Mouse (Mus musculus): Measurements from ENCODE around the gene Egflam. TPM values are rescaled to one million over a fixed set of nuclear protein-coding genes. Genes with fewer than 3 reads are reported as not detected.
A peak's percentile ranks its signal among the peaks of the same experiment; 100 is the strongest.

The Egflam gene
- total RNA-seq, 4 experiments from 2014 or later = 5.1 to 11.8 (median 7.6) TPM

DNA sequence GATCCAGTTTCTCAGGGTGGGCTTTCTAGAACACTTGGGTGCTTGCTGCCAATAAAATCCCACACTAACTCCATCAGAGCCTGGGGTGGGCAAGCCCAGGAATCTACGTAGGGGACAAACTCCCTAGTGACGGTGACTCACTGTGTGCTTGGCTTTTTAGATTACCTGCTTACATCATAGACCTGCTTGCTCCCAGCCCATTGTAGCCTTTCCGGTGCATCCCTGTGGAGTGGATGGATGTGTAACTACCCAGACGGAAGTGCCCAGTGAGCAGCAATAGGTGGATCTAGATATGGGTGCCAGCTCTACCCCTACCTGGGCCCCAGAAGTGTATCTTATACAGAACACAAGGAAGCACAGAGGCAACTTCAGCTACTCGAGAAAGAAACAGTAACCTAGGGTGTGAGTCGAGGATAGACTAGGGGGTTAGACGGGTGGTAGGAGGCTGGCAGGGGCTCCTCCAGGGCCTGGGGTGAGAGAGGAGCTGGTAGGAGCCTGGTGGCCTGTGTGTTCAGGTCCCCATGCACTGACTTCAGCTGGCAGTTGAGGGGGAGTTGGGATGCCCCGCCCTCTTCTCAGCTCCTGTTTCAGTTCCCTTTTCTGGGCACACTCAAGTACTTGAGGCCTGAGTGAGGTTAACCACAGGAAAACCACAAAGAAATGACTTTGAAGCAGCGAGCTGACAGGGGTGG lies 181.5 kb downstream of the Egflam start:
- no peak for DNase-seq

DNA sequence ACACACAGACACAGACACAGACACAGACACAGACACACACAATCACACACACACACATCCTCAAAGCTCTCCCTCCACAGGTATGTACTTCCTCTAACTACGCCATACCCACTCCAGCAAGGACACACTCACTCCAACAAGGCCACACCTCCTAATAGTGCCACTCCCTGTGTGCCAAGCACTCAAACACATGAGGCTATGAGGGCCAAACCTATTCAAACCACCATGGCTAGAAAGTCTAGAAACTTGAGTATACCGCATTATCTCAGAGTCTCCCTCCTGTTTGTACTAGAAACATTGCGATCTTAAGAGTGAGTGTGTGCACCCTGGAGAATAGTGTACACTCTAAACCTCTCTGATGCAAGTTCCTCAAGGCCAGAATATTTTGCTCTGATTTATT lies 182.3 kb downstream of the Egflam start:
- DNase-seq = no peak

DNA sequence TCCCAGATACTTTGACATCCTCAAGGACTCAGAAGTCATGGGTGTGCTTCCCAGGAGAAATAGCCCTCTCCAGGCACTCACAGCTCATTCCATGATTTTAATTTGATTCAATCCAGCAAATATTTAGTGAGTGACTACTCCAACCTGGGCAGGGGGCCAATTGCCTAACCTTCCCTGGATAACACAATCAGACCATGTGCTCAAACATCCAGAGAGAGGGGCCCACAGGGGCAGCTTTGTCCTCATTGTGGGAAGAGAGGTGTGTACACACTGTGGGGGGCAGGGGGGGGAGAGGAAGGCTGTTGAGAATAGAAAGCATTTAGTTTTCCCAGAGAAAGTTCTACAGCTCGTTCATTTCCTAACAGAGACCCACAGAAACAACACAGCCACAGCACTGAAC lies 184.5 kb downstream of the Egflam start:
- peak; percentile 31 for DNase-seq

DNA sequence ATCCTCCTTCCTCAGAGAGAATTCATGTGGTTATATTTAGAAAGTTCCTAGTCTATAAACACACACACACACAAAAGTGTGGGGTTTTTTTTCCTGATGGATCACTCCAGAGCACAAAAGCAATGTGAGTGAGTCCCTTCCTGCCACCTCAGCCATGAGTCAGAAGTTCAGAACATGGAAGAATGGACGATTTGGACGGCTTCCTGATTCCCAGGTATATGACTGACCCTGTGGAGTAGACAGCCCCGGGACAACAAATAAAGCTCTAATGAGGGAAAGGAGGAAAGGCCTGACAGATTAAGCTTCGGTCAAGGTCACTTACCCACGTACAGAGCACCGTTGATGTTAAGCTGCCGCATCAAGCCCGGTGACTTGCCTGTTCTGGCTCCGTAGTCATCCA lies 190.0 kb downstream of the Egflam start:
- no peak for DNase-seq

DNA sequence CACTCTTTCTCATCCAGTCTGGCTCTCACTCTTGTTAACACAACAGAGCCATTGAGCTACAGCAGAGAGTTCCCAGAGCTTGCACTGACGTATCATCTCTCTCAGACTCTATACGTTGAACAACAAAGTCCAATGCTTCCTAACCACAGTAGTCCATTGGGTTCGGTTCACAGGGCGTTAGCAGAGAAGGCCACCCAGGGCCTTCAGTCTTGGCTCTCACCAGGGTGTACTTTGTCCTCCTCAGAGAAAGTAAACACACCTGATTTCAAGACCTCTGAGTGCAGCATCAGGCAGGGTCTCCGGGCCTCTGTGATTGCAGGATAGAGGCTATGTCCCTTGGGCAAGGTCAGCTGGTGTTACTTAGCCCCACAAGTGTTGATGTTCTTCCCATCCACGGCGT lies 190.9 kb downstream of the Egflam start:
- no peak for DNase-seq

DNA sequence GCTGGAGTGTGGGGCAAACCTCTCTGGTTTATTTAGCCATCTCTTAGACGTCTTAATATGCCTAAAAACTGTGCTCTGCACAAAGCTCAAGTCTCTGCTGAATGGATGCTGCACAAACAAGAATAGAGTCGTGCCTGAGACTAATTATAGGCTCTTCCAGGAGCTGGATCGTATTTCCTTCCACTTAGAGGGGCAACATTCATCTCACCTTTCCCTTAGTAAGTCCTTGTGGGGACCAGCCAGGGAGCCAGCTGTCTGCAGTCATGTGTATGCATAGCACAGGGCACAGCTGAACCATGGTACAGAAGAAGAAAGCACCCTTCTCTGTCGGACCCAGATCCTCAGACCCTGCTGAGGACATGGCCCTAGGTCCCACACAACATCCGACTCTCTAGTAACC lies 192.1 kb downstream of the Egflam start:
- DNase-seq = no peak

DNA sequence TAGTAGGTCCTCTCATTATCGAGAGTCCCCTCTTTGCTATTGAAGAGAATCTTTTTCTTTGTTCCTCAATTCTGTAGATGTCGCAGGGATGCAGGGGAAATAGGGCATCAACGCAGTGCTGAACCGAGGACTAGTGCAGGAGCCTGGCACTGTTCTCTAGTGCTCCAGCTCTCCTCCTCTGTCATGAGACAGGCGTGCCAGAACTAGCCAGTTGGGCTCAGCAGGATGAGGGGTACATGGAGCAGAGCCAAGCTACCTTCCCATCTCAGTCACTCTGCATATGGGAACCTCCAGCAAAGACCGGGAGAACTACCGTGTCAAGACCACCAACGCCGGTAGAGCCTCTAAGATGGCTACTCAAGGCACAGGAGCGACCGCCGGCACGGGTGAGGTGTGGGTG lies 193.3 kb downstream of the Egflam start:
- DNase-seq = no peak

DNA sequence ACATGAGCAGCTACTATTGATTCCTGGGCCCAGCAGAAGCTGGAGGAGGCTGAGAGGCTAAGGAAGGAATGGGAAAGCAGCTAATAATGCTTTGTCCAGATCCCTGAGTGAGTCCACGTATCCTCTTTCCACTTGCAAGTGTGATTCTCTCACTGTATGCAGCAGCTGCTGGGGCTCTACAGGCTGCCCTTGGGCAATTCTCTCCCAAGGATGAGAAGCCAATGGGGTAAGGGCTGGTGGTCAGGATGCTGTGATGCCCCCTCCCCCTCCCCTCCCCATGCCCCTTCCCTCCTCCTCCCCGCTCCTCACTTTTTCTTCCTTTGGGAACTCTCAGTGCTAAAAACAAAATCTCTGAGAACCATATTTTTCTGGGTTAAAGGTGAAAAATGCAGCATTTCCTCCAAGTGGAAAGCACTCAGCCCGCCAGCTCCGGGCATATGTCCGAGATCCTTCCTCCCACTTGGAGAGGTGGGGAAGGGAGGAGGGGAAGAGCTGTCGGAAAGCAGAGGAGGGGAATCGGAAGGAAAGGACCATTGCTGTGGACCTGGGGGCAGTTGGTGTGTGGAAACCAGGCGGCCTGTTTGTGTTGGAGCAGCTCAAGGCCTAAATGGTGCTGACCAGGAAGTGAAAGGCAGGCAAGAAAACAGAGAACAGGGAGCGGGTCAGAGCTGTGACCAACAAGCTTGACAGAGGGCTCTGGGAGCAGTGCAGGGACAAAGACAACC lies 194.4 kb downstream of the Egflam start:
- peak; percentile 21 for DNase-seq

DNA sequence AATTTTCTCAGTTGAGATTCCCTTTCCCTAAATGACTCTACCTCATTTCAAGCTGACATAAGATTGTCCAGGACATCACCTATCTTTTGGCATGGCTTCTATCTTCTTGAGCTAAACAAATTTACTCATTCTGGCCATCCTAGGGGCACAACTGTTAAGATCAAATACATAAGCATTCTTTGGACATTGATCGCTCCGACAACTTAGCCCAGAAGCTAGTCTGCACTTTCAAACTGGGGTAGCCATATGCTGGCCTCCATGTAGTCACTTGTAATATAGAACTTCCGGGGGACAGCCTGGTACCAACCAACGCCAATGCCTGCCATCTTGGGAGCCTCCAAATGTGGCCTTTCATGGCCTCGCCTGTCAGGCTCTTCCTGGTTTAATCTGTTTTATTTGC lies 195.2 kb downstream of the Egflam start:
- no peak for DNase-seq

DNA sequence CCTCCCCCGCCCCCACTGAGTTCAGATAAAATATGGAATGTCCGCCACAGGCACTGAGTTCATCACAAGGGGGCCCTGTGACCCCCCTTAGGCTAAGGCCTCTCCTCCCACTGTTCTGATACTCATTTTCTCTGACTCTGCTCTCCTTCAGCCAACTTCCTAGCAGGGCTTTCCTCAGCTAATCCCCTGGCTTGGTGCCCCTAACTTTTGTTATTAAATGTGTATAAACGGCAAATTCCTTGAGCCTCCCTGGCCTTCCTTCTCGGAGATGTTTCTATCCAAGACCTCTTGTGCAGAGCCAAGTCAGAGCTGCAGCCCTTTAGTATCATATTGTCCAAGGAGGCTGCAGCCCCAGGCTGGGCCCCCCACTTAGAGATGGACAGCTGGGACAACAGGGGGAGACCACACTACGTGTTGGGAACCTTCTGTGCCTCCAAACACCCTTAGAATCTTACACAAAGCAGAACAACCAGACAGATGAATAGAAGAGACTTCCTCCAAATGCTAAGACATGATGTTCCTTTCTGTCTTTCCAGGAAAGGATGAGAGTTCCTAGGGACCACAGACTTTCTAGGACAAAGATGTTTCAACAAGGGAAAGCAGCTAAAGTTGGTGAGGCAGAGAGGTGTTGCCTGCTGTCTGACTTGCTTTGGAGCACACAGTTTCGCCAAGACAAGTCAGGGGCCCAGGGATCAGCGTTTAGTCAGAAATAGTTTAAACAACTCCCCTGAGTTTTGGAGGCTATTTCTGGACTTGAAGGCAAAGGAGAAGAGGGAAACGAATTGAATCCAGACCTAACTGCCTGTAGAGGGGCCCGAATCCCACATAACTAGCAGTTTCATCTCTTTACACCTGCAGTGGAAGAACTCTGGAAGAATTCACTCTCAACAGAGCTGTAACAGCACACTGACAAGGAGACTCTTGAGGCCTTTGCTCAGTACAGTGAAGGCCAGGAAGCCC lies 196.5 kb downstream of the Egflam start:
- no peak for DNase-seq

DNA sequence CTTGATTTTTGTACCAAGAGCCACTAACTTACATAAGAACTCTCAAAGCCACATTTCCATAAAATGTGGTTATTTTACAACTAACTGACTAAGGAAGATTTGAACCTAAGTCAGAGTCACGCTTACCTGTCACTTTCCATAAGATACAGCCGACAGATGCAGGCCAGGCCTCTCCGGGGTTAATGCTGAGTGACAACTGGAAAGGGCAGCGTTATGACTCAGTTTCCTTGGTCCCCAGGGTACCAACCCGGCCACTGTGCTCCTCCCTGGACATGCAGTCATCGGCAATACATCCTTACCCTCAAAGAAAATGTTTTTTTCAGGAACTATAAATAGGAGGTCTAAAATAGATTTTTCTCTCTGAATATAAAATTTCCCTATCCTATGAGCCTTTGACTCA lies 197.9 kb downstream of the Egflam start:
- no peak for DNase-seq

DNA sequence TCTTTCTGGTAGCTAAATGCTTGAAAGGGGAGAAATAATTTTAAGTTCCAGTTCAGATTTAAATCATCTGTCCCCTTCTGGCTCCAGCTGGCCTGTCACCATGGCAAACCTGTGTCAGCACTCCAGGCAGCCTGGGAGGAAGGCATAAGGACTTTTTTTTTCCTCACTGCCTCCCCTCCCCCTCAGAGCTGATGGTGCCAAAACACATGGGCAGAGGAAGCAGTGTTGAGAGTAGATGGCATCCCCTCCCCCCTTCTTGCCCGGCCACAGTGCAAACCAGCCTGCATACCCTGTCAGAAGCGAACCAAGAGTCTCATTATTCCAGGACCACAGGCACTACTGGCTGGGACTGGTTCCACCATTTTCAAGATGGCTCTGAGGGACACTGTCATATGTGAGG lies 199.4 kb downstream of the Egflam start:
- DNase-seq = no peak

DNA sequence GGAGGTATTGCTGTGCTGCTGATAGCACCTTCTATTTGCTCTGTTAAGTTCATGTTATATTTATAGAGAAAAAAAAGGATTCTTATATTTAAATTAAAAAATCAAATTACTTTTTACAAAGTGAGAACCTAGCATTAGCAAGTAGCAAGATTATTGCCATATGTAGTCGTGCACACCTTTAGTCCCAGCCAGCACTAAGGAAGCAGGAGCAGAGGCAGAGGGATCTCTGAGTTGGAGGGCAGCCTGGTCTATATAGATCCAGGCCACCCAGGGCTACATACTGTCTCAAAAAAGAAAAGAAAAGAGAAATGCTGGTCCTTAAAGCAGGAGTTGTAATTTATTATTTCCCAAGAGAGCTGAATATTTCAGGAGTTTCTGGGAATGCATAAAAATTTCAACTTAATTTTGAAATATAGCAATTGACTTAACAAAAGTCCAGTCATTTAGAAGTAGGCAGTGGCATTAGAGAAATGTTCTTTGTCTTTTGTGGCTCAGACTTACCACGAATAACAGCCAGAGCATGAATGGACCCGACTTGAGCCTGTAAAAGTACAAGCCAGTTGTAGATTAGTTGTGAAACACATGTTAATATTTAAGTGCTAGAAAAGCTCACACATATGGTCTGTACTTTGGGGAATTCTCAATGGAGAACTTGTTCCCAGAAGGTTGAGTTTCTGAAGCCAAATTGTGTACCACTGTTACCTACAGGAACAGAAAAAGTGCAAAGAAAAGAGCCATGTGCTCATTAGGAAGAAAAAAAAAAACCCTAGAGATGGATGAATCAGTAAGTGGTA lies 200.3 kb downstream of the Egflam start:
- no peak for DNase-seq

DNA sequence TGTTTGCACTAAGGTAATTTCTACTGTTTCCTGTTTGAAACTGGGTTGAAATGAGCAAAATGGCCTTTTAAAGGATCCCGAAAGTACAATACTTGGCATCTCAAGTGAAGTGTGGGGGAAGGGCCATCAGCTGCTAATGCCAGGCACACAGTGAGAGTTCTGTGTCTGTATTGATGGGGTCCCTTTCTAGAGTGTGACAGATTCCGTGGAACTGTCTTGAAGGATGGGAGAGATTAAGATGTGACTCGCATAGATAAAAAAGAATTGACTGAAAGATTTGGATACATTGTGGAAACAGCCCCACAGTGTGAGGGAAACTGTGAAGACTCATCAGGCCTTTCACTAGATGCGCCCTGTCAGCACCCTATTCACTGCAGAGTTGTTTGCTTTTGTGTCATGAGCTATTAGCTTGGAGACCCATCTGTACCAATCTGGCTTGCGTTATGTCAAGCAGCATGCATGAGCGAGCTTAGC lies 203.4 kb downstream of the Egflam start:
- no peak for DNase-seq

DNA sequence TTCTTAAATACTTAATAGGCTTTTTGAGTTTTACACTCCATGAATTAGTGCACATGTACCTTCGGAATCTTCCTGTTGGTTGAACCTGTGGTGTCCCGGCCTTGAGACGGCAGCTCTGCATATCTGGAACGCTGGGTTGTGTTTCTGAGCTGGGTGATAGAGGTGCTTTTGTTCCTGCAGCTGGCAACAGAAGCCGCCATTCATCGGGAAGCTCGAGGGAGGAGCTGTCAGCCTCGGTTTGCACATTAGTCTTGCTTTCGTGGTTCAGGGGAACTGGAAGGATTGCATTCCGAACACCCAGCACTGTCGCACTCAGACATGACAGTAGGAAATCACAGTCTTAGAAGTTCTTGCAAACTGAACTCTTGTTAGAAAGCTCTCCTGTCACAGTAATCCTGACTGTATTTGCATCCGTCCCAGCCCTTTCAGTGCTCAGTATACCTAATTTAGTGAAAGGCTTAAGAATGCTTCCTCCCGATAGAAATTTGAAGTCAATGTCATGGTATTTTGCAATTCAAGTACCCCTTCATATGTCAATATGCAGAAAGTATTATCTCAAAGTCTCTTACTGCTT lies 204.0 kb downstream of the Egflam start:
- DNase-seq = no peak

DNA sequence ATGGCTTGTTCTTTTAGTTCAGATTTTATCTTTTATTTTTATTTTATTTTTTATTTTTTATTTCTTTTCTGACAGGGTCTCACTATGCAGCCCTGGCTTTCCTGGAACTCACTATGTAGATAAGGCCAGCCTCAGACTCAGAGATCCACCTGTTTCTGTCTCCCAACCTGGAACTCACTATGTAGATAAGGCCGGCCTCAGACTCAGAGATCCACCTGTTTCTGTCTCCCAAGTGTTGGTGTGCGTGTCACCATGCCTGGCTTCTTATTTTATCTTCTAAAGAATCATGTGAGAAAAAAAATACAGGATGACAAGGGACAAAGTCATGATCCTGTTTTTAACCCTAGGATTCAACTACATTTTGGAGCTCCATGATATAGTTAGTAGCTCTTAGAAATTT lies 205.6 kb downstream of the Egflam start:
- DNase-seq = no peak

DNA sequence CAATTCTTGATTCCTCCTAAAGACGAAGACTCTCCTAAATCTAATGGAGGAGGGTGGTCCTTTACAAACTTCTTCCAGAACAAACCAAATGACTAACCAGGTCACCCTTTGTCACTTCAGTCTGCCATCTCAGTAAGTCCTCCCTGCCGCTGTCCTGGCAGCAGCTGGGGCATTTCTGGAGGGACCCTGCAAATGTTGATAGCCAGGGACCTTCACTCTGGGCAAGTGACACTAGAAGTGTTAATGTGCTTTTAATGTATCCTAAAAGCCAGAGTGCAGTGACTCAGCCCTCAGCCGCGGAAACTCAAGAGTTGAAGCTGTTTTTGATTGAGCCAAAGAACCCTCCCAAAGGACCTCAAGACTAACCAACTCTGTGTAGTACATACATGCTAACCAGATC lies 207.1 kb downstream of the Egflam start:
- DNase-seq = no peak

DNA sequence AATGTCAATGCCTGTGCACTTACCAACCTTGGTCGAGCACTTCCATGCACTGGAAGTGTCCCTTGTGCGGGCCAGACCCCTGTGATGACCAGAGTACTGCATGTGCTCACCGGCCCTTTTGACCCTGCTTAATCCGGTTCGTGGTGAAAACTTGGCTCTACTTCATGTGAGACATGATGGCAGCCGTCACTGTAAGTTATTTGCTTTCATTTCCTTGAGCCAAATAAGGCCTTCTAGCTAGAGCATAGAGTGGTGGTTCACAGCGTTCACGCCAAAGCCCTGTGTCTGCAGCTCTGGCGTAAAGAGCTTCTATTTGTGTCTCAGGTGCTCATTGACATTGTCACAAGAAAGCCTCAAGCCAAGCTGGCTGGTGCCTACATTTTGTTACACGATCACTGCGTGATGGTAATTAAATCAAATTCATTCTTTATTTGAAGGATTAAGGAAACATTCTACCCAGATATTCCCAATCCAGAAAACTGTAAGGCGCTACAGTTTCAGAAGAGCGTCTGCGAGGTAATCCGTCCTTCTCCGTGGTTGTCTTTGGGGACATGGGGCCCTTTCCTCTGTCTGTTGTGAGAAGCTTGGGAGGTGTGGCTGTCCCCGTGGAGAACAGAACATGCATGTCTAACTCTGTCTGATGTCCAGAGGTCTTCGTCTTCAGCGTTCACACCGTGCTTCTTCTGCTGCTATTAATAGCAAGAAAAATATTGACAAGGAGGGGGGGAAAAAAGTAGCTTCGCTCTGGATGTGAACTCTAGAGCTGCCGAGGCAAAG lies 208.3 kb downstream of the Egflam start:
- DNase-seq = no peak

DNA sequence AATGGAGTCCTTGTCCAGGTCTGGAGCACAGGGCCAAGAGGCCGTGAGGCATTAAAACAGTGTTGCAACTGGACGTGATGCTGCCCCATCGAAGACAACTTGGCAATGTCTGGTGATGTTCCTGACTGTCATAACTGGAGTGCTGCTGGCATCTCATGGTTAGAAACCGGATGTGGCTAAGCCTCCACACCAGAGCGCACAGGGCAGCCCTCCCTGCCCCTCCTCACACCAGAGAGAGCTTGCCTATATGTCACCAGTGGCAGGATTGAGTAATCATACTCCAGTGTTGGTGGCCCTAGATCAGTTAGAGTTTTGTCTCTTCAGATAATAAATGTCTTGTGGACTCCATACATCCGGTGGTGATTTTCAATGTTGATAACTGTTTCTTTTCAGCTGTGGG lies 210.5 kb downstream of the Egflam start:
- DNase-seq = no peak

DNA sequence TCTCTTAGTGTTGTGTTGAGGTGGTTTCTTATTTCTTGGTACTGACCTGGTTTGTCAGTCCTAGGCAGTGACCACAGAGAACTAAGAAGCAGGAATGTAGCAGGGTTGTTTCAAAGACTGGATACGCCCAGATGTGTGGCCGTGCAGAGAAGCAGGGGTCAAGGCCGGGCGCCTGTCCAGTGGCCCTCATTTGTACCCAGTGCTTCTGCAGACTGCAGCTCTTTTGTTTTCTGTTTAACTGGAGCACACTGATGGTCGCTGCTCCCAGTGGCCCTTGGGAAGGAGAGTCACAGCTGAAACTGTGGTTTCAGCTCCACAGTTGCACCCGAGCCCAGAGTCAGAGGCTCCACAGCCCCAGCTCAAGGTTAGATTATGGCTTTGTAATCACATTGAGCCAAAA lies 217.6 kb downstream of the Egflam start:
- DNase-seq = no peak

DNA sequence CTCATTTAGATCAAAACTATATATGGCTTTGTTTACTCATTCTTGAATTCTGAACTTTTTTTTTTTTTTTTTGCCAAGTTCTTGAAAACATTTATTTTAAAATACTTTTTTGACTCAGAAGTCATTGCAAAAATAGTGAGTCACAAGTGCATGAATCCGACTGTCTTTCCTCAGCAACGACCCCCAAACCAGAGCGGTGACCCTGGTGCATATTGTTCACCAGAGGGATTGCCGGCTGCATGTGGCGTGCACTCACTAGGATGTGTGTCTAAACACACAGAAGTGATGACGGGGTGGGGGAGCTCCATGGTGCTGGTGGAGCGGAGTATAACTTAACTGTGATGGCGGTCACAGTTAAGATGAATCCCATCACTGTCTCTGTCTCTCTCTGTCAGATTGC lies 224.4 kb downstream of the Egflam start:
- DNase-seq = no peak

Measured in adrenal gland, adult 8-10 months (tissue).